Mouse (Mus musculus) skeletal muscle tissue, postnatal 0 days (tissue): ENCODE measurements around the gene Mybpc3. TPM values are rescaled to one million over a fixed set of nuclear protein-coding genes. Genes with fewer than 3 reads are reported as not detected.

Experiments used
- polyA plus RNA-seq: library from polyadenylated mRNA; unstranded; fragments of >200 nt; fragmentation: Nextera tagmentation; extraction: Ambion mirVana; gene quantifications from 2 replicates; pipeline ENCODE4 v1.2.1, GENCODE M21; 2015

Gene Mybpc3
- polyA plus RNA-seq = 0.34 and 0.54 TPM in 2 replicates

GRCm38 (mm10) chr2:91117585-91118275, at the start of gene Mybpc3:
Gene Mybpc3 (plus strand): TSS chr2:91118144.

DNA sequence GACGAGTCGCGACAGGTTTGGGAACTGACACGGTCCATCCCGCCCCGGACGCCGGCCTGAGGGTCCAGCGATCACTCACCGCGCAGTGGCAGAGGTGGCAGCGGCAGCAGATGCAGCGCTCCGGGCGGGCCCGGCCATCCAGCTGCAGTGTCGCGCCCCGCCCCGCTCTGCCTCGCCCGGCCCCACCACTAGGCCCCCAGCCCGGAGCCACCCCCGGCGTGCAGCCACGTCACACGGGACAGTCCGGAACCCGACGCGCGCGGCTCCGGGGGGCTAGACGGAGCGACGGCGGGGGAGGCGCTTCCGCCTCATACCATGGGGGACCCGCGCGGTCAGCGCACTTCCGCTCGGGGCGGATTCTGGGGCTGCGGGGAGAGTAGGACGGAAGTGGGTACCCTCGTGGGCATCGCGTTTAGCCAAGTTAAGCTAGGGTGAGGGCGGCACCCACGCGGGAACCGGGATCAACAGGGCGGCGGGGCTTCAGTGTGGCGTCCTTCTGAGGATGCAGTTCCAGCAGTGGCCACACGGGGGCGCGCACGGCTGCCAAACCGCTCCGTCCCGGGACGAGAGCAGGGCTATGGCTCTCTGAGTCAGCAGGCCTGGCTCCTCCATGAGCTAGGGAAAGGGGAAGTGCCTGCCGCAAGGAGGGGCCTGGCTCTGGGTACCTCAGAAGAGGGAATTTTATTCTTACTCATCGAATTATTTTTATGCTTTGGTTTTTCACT, 47.7 kb upstream of the Mybpc3 start, which contains the start of gene Slc39a13:
Gene Slc39a13, minus strand, starts transcription at position 342 of the 725 bp plus-strand sequence.

GRCm38 (mm10) chr2:91081775-91082695, 35.9 kb upstream of the Mybpc3 start, which contains the start of gene Spi1:
Gene Spi1 (plus strand): TSS chr2:91082390.

DNA sequence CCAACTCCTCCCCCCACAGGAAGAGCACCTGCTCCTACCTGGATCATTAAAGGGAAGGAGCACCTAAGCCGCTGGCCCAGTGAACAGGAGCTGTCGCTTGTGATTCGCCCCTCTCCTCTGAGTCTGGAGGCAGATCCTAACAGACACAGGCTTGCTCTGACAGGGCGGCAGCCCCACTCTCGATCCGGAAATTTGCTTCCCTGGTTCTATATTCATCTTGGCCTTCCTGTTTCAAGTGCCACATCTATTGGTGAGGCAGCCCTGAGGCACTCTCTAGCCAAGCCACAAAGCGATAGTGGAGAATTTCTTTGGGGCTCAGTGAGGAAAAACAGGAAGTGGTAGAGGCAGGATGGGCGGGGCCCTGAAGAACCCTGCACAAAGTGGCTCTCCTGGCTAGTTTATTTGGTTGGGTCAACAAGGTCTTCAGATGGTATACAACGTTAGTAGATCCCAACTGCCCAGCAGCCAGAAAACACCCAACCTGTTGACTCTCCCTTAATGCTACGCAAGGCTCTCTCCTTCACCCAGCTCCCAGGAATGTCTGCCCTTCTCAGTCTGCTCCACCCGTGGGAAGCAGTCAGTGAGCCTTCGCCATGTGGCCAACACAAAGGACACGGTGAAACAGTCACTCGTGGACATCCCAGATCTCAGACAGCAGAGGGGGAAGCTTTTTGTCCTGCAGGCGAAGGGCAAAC, 65.9 kb downstream of the Mybpc3 start, which contains the start of gene Madd:
Gene Madd, minus strand, starts transcription at position 127 of the 695 bp plus-strand sequence.

Other genes starting within 250 kb of the Mybpc3 start
- gene C1qtnf4, start 232.3 kb upstream of the Mybpc3 start, polyA plus RNA-seq = 15.2 and 18.3 TPM in 2 replicates
- 15.1 and 15.8 TPM in 2 replicates for gene Kbtbd4, start 213.4 kb upstream of the Mybpc3 start, polyA plus RNA-seq
- gene Ndufs3, start 213.3 kb upstream of the Mybpc3 start, polyA plus RNA-seq = 403 and 405 TPM in 2 replicates
- 36.5 and 40.4 TPM in 2 replicates for gene Celf1, start 177.8 kb upstream of the Mybpc3 start, polyA plus RNA-seq
- 58.7 and 61.8 TPM in 2 replicates for gene Rapsn, start 82.5 kb upstream of the Mybpc3 start, polyA plus RNA-seq
- gene Psmc3, start 64.1 kb upstream of the Mybpc3 start, polyA plus RNA-seq = 341 and 342 TPM in 2 replicates
- gene Slc39a13, start 47.7 kb upstream of the Mybpc3 start, polyA plus RNA-seq = 37.7 and 43.8 TPM in 2 replicates
- 7.5 and 10.0 TPM in 2 replicates for gene Spi1, start 35.8 kb upstream of the Mybpc3 start, polyA plus RNA-seq
- 2.8 TPM in 2 replicates for gene Madd, start 65.7 kb downstream of the Mybpc3 start, polyA plus RNA-seq
- gene Nr1h3, start 84.7 kb downstream of the Mybpc3 start, polyA plus RNA-seq = 4.0 and 13.8 TPM in 2 replicates
- gene Acp2, start 84.7 kb downstream of the Mybpc3 start, polyA plus RNA-seq = 11.3 and 14.2 TPM in 2 replicates
- gene Ddb2, start 118.8 kb downstream of the Mybpc3 start, polyA plus RNA-seq = 5.9 and 6.2 TPM in 2 replicates
- 240 and 279 TPM in 2 replicates for gene Pacsin3, start 137.8 kb downstream of the Mybpc3 start, polyA plus RNA-seq
- gene Arfgap2, start 146.8 kb downstream of the Mybpc3 start, polyA plus RNA-seq = 77.1 and 79.2 TPM in 2 replicates